Mouse (Mus musculus) layer of hippocampus, adult 2 months (tissue): ENCODE measurements around the gene Eif2s2. TPM values are rescaled to one million over a fixed set of nuclear protein-coding genes. Genes with fewer than 3 reads are reported as not detected.

Experiments used
- DNase-seq, 2 experiments: peaks; one replicate each; pipeline ENCODE4 v3.0.0; 2022; ENCODE audit warnings: low spot score in 2 of 2
- H3K27ac ChIP-seq: fragments of 200-600 bp; 2 replicates; pipeline ENCODE4 v1.8.1; 2022
- H3K4me3 ChIP-seq: fragments of 200-600 bp; 2 replicates; pipeline ENCODE4 v1.8.1; 2022; ENCODE audit warnings: mild to moderate bottlenecking
- CTCF ChIP-seq: fragments of 200-600 bp; conservative IDR thresholded peaks from 2 replicates; pipeline ENCODE4 v1.8.1; 2022; ENCODE audit warnings: antibody characterized with exemption, mild to moderate bottlenecking, moderate library complexity
- total RNA-seq, 2 experiments: library from RNA; stranded (reverse); gene quantifications; 2 replicates each; pipeline ENCODE4 v1.2.3; 2021

Gene Eif2s2
- total RNA-seq, 2 experiments from 2014 or later = 50.7 to 53.2 TPM

DNA sequence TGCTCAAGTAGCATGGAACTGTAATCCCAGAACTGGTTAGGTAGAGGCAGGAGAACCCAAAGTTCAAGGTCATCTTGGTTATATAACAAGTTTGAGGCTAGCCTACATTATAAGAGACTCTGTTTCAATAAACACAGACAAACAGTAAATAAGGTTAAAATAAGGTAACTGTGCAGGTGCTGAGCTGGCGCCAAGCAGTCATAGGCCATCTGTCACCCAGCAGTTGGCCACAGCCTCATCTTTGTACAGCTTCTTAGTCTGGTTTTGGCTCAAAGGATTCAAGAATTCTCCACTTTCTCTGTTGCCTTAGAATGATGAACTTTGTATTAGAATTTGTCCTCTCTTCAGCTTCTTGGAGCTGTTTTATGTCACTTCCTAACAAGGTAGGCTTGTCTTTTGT lies 24.6 kb downstream of the Eif2s2 start:
- no peak for DNase-seq
- no peak overlapping the region for H3K27ac ChIP-seq
- no peak for TF ChIP-seq CTCF
- H3K4me3 ChIP-seq = no peak overlapping the region

DNA sequence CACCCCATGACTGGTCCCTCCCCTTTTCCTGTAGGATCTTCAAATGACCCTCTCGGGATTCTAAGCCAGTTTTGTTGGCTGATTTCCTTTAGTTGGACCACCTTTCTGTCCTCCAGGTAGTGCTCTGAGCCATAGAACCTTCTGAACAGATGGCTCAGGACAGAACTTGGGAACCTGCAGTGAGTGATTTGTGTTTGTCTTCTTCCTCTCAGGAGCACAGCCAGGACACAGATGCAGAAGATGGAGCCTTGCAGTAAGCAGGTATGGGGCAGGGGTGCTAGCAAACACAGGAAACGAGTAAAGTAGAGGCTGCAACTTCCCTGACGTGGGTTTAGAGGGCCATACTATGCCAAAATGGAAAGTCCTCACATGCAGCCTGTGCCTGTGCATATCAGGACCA lies 27.0 kb downstream of the Eif2s2 start:
- H3K27ac ChIP-seq = no peak overlapping the region
- TF ChIP-seq CTCF = no peak
- no peak for DNase-seq

DNA sequence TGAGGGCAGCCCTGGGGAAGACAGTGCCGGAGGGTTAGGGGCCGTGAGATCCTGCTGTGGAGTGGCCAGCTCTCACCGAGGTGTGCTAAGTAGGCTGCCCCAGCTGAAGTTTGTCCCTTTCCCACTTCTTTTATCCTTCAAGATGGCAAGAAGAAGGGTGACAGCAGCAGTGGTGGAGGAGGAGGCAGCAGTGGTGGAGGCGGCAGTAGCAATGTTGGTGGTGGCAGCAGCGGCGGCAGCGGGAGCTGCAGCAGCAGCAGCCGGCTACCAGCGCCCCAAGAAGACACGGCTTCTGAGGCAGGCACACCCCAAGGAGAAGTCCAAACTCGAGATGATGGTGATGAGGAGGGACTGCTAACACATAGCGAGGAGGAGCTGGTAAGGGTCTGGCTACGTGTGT lies 29.1 kb downstream of the Eif2s2 start:
- peak overlapping the region; percentile 36; the same call in 1 of the 2 replicates for H3K27ac ChIP-seq
- H3K4me3 ChIP-seq = no peak overlapping the region
- no peak for TF ChIP-seq CTCF
- DNase-seq = peak in 1 of 2 experiments; percentile 5

More for the DNA sequence above, 27.0 kb downstream of the Eif2s2 start:
- H3K4me3 ChIP-seq = no peak overlapping the region

DNA sequence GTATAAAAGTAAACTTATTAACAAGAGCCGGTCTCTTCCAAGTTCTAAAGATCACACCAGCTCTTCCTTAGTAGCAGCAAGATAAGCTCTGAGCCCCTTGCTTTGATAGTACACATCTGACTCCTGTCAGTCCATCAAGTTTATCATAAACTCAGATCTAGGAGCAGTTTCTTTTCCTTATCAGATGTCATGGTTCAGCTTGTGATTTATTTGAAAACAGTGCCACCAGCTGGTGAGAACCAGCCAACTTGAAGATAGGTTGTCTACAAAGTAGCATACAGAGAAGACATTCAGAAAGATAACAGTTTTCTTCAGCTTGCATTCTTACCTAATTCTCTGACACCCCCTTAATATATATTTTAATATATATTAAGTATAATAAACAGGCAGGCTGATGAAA lies 37.4 kb downstream of the Eif2s2 start:
- Histone ChIP-seq H3K4me3 (no peak overlapping the region), H3K27ac (no peak overlapping the region)
- TF ChIP-seq CTCF = peak; percentile 92
- peak; percentile 62 to 76 for DNase-seq

DNA sequence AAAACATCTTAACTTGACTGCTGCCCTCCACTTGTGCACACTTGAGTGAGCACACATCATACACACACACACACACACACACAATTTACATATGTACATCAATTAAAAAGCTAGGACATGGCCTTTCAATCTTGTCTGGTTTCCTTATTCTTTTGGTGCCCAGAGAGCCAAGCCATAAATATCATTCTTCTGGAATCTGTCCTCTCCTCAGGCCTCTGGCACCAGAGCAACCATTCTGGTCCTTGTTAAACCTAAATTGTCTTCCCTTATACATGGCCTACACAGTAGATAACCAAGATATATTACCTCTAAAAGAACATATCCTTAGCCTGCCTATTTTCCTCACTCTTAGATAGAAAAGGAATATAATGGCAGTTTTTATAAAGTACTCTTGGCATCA lies 44.6 kb downstream of the Eif2s2 start:
- Histone ChIP-seq H3K27ac (no peak overlapping the region), H3K4me3 (no peak overlapping the region)
- DNase-seq = no peak
- no peak for TF ChIP-seq CTCF

DNA sequence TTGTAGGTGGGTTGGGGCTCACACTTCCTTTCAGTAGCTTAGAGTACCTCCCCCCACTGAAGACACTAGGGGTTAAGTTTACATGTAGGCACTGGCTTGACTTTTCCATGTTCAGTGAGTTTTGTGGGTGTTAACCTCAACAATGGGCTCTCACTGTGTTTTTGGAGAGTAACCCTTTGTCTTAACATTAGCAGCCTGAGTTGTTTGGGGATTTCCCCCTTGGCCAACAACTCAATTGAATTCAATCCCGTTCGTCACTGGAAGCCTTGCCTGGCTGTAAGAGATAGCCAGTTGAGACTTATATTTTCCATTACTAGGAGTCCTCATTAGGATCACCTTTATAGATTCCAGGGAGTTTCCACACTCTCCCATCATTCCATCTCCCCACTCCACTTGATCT lies 56.2 kb downstream of the Eif2s2 start:
- Histone ChIP-seq H3K27ac (no peak overlapping the region), H3K4me3 (no peak overlapping the region)
- no peak for DNase-seq
- TF ChIP-seq CTCF = no peak

DNA sequence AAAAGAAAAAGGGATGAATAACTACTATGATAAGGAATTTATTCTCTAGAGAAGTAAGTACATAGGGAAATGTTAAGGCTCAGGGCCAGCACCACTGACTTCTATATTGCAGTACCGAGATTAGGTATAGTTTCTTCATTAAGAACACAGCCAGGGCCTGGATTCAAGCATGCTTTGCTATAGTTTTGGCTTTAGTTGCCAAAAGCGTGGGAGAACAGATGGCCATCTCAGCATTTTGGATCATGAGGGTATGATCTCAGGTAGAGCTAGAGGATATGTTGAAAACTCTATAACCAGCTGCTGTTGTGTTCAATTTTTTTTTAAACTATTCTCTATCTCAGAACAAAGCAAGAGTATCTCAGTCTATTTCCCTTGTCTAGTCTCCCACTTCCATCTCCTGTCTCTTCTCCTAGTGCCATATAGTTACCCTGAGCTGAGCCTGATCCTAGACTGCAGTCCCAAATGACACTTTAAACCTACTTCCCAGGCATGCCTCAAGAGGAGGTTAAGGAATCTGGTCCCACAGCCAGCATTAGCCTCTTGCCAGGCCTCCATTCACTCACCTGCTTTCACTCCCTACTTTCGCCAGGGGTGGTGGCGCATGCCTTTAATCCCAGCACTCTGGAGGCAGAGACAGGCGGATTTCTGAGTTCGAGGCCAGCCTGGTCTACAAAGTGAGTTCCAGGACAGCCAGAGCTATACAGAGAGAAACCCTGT lies 58.4 kb downstream of the Eif2s2 start:
- no peak for TF ChIP-seq CTCF
- H3K27ac ChIP-seq = no peak overlapping the region

DNA sequence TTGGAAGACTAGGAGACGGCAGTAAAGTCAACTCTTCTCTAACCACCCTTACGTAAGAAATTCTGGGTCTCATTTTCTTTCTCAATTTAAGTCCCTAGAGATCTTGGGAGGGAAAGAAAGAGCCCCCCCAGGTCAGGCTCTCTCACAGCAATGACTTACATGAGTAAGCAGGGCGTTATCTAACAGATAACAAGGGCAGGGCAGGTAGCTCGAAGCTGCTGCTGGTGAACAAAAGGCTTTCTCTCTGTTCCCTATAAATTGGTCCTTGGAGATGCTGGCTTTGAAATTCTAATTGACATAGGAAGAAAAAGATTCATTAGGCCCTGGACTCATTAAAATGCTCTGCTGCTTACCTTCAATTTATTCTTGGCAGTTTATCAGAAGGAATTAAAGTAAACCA lies 60.3 kb downstream of the Eif2s2 start:
- no peak for TF ChIP-seq CTCF
- no peak for DNase-seq
- Histone ChIP-seq H3K27ac (no peak overlapping the region), H3K4me3 (no peak overlapping the region)

More for the DNA sequence above, 58.4 kb downstream of the Eif2s2 start:
- H3K4me3 ChIP-seq = no peak overlapping the region
- DNase-seq = no peak

DNA sequence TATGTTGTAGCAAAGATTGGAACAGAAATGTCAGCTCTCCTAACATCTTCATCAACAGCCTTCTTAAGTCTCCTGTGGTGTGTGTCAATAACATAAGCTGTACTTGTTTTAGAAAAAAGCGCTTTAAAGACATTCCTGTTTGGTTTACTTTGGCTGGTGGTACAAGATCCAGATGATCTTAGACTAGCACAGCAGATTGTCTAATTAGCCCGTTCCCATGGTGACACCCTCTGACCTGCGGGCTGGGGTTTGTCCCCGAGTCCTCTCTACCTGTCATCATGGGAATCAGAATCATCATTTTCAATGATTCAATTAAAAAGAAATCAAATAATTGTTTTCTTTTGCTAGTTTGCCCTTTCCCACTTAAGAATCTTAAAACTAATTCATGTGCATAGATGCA lies 65.2 kb downstream of the Eif2s2 start:
- TF ChIP-seq CTCF = no peak
- Histone ChIP-seq H3K27ac (no peak overlapping the region), H3K4me3 (no peak overlapping the region)
- no peak for DNase-seq

DNA sequence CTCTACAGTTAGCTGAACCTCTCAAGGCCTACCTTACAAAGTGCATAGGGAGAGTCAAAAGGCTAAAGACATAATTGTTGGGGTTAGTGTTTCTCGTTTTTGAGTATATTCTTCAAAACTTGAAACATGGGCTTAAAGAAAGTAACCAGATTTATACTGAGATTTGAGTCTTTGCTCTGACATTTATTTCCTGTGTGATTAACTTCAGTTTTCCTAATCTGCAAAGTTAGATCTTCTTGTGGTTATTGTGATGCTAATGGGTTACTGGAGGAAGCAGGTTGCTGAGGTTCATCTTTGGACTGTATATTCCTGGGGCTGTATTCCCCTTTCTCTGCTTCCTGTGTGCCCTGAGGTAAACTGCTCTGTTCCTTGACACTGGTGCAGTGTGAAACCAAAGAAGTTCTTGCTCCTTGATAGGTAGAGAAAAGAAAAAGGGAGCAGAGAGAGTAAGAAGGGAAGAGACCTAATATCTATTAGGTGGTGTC lies 66.6 kb downstream of the Eif2s2 start:
- H3K4me3 ChIP-seq = no peak overlapping the region
- no peak overlapping the region for H3K27ac ChIP-seq
- DNase-seq = no peak
- no peak for TF ChIP-seq CTCF

Other genes with a start within 250 kb of the Eif2s2 start
- gene Chmp4b, start 241.2 kb downstream of the Eif2s2 start, total RNA-seq = 100 to 1,000 TPM; 206 to 215 TPM
- not detected for gene Gm14214, start 122.9 kb downstream of the Eif2s2 start, total RNA-seq
- 10 to 100 TPM; 62.0 to 68.6 TPM for gene Raly, start 101.8 kb downstream of the Eif2s2 start, total RNA-seq
- not detected for gene a, start 101.5 kb downstream of the Eif2s2 start, total RNA-seq
- gene Gm14226, start 125.3 kb upstream of the Eif2s2 start, total RNA-seq = under 1 TPM; 0.15 to 0.17 TPM
- gene Ahcy, start 181.6 kb upstream of the Eif2s2 start, total RNA-seq = 10 to 100 TPM; 14.6 to 16.2 TPM
- gene Itch, start 240.6 kb upstream of the Eif2s2 start, total RNA-seq = 10 to 100 TPM; 58.7 to 60.1 TPM